Mouse (Mus musculus): ENCODE results near the gene Hrasls.

The Hrasls gene

DNA sequence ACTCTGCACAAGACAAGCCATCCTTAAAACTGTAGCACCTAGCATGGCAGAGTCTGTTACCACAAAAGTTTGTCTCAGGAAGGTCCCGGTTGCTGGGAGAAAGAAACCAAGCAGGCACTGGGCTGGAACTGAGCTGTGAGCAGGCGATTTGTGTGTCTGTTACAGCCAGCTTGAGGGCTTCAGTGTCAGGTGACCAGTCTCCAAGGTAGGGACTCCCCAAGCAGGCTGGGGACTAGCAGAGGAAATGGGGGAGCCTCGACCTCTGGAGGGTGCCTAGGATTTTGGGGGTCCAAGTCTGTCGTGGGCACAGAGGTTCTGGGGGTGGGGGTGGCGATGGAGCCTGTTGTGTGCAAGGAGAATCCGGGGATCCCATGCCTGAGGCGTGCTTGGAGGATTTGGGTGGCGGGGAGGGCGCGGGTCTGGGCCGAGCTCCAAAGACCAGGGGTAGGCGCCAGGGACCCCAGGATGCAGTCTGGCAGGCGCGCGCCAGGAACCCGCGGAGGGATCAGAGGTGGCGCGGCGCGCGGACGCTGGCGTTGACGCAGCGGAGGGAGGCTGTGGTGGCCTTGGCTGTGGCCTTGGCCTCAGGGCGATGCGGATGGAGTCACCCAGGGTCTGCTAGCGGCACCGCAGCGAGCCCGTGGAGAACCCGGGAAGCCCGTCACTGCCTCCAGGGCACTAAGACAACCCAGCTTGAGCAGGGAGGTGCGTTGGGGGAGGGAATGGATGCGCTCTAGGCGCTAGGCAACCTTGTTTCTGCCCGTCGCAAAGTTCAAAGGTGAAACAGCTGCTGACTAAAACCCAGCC, at the start of gene Hrasls:
TSS of gene Hrasls (plus strand) at position 91 of the 807 bp plus-strand sequence.
- DNase-seq (ENCODE audit: low spot score in 2 of 2) = no peak

DNA sequence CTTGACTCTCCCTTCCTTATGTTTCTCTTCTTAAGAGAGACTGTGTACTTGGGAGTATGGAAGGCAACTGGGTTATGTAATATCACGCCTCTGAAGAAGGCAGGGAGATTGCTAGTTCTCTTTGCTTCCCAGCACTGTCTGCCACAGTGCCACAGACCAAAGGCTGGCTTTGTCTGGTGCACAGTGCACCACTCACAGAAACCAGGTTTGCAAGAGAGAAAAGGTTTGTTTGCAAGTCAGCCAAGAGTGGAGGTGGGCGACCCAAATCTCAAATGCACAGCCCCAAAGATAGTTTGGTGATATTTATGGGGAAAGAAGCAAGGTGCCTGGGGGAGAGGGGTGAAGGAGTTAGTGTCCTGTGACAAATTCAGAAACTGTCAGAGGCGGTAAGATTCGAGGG, 47.2 kb upstream of the Hrasls start:
- no peak for DNase-seq (ENCODE audit: low spot score in 2 of 2)

DNA sequence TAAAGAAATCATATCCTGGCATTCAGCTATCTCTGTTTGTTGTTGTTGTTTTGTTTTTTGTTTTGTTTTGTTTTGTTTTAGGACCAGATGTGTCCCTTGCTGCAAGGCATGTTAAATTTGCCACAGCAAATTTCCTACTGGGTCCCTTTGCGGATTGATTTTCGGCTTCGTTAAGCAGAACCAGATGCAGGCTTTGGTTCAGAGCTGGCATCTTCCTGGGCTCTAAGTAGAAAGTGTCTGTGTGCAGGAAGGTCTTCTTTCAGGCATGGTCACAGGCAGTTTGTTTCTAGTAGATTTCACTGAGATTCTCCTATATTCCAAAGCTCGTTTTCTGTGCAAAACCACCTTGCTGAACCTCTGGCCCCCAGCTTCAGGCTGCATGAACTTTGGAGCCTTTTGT, 42.4 kb upstream of the Hrasls start:
- no peak for DNase-seq (ENCODE audit: low spot score in 2 of 2)

- no peak for DNase-seq (ENCODE audit: low spot score in 2 of 2)
Measured at GRCm38 (mm10) chr16:29171741-29172140, 37.8 kb upstream of the Hrasls start.

GRCm38 (mm10) chr16:29173201-29173600, 36.3 kb upstream of the Hrasls start:
- no peak for DNase-seq (ENCODE audit: low spot score in 2 of 2)

DNA sequence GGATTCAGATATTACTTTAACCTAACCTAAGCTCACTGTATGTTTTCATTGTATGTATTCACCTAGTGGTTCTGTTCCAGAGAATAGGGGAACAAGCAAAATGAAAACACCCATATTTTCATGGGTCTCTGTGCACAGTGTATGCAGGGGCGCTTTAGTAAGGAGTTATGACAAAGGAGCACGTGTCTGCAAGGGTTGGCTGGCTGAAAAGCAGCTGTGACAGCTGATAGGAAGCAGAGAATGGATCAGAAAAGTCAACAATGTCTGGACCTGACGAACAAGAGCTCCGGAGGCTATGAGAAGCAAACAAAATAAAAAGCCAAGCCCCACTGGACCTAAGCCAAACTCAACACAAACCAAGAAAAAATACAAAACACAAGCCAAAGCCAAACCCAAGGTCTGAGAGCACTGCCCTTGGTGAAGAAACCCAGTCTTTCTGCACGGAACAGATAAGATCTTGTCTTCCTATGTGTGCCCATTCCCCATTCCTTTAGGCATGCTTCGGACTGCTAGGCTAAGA, 34.6 kb upstream of the Hrasls start:
- no peak for DNase-seq (ENCODE audit: low spot score in 2 of 2)

DNA sequence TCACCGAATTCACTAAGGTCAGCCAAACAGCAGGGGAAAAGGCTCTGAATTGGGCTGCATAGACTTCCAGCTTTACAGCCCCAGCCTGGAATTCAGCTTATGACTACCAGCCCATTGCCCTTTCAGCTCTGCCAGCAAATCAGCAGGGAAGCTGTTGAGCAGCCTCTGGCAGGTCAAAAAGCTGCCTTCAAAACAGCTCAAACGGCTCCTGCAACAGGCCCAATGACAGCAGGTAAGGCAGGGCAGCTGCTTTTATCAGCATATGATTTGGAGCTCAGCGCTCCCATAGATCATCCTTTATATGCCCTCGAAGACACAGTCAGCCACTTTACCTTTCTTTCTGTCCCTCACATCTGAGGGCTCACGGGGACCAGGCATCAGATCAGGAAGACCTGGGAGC, 16.6 kb upstream of the Hrasls start:
- DNase-seq (ENCODE audit: low spot score in 2 of 2) = no peak

- DNase-seq (ENCODE audit: low spot score in 2 of 2) = no peak
Measured at GRCm38 (mm10) chr16:29193981-29194380, 15.5 kb upstream of the Hrasls start.

DNA sequence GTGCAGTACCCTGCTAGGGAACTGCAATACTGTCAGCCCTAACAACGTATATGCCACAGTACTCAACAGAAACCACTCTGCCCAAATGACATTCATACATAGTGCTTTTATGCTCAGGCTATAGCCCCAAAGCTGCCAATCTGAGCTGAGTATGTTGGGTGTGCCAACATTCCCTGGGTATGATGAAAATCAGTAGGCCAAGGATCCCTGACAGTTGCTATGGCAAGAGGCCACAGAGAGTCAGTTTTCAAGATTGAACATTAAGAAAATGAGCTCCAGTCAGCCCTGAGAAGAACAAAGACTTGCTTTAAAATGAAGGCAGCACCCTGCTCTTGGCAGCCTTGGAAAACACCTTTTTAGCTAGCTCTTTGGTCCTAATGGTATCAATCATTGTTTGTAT, 14.3 kb upstream of the Hrasls start:
- no peak for DNase-seq (ENCODE audit: low spot score in 2 of 2)

GRCm38 (mm10) chr16:29198461-29198860, 11.0 kb upstream of the Hrasls start:
- no peak for DNase-seq (ENCODE audit: low spot score in 2 of 2)

GRCm38 (mm10) chr16:29201146-29201545, 8.3 kb upstream of the Hrasls start:
- no peak for DNase-seq (ENCODE audit: low spot score in 2 of 2)

- no peak for DNase-seq (ENCODE audit: low spot score in 2 of 2)
Measured at GRCm38 (mm10) chr16:29204875-29205274, 4.6 kb upstream of the Hrasls start.

DNA sequence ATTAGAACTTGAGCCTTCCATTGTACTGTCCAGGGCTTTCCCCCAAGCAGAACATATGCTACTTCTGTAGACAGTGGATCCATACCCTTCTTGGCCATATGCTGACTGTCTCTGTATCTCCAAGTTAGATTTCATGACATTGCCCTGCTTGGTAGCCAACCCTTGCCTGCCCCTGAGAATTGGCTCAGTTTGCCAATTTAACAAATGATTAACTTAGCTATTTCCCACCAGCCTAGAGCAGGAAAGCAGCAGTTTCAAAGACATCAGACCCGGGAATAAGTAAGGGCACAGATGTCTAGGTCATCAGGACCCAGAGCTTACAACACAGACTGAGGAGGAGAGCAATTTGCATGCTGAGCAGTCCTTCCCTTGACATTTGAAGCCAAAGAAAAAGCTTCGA, 3.9 kb upstream of the Hrasls start:
- DNase-seq (ENCODE audit: low spot score in 2 of 2) = no peak

DNA sequence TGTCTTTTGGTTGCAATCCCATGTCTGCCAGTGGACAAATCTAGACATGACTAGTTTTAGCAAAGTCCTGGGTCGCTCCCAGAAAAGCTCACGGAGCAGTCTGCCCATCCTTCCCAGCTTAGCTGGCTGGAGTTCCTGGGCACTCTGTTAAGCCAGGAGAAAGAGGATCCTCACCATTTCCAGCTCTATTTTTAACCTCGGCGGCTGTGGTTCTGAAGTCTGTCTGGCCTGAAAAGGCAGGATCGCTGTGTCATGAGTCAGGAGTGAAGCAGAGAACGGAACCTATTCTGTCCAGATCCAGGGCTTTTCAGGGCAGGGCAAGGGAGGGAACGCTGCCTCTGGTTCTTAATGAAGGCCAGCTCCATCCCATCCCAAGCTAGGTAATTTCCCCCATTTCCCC, 654 bp upstream of the Hrasls start:
- DNase-seq (ENCODE audit: low spot score in 2 of 2) = no peak

GRCm38 (mm10) chr16:29216395-29217295, 7.2 kb downstream of the Hrasls start:
- no peak for DNase-seq (ENCODE audit: low spot score in 2 of 2)

- no peak for DNase-seq (ENCODE audit: low spot score in 2 of 2)
Measured at GRCm38 (mm10) chr16:29235951-29236350, 26.5 kb downstream of the Hrasls start.

DNA sequence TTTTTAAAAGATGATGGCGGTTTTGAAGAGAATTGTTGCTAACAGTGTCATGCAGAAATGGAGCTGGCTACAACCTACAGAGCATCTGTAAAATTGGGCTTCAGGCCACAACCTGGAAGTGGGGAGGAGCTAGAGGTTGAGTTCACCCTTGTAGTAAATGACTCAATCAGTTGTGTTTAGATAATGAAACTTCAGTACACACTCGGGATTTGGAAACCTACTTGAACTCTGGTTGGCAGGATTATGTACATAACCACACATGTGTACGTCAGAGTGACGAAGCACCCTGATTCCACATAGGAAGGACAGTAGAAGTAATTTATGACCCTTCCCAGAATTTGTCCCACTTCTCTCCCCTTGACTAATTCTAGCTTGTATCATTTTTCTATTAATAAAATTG, 44.8 kb downstream of the Hrasls start:
- no peak for DNase-seq (ENCODE audit: low spot score in 2 of 2)
